Mouse (Mus musculus): ENCODE results near the gene 1700125H20Rik. TPM values are rescaled to one million over a fixed set of nuclear protein-coding genes. Genes with fewer than 3 reads are reported as not detected.

The 1700125H20Rik gene
- polyA plus RNA-seq, 1 experiment, result not detected

GRCm38 (mm10) chr11:85183284-85183779 is 13.1 kb downstream of the 1700125H20Rik start:
- WGBS, result 14% methylated on average over 13 of the region's 13 CpGs
- Histone ChIP-seq H3K4me3 (replicated peaks; ENCODE audit: extremely low read depth, low read depth, low read length) (peak overlapping the region; percentile 65), H3K4me1 (ENCODE audit: control insufficient read depth, insufficient read depth, low read length) (peaks cover 7% of the 10 kb centered on the region)
- TF ChIP-seq CTCF (IDR thresholded peaks at IDR 0.05; ENCODE audit: insufficient read depth, low read length), result no peak
- TF ChIP-seq POLR2A (IDR thresholded peaks at IDR 0.05; ENCODE audit: borderline replicate concordance, extremely low read depth, low read depth, low read length), result no peak
- DNase-seq, result no peak

DNA sequence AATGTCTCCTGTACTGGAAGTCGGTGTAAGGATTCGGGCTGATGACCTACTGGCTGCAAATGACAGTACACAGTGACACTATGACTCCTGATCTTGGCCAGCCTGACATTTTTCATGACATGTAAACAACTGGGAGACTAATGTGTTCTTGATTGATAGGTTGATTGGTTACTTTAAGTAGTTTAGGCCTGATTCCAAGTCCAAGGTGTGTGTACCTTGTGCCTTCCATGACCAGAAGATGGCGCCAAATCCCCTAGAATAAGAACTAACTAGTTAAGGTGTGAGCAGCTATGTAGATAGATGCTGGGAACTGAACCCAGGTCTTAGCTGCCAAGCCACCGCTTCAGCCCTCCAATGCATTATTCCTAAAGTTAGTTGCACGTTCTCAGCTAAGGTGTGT is 13.9 kb downstream of the 1700125H20Rik start:
- H3K4me1 ChIP-seq (ENCODE audit: control insufficient read depth, insufficient read depth, low read length), result peaks cover 7% of the 10 kb centered on the region

DNA sequence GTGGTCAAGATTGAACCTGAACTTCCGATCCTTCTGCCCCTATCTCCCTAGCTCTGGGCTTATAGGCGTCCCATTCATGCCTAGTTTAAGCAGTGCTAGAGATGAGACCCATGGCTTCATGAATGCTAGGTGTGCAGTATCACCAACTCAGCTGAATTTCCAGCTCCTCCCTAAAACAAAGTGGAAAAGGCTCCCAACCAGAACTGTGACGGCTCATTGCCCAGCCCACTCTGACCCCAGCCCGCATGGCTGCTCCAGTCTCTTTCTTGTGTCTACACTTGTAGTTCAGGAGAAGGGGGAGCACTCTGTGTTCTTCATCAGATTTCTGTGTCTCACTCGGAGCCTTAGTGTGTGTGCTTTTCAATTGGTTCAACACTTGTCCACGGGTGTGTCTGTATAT is 14.6 kb downstream of the 1700125H20Rik start:
- TF ChIP-seq POLR2A (IDR thresholded peaks at IDR 0.05; ENCODE audit: borderline replicate concordance, extremely low read depth, low read depth, low read length) (no peak), CTCF (IDR thresholded peaks at IDR 0.05; ENCODE audit: insufficient read depth, low read length) (no peak)
- no peak overlapping the region for H3K4me3 ChIP-seq (replicated peaks; ENCODE audit: extremely low read depth, low read depth, low read length)
- WGBS, result 79% methylated on average over 6 of the region's 6 CpGs
- peaks cover 7% of the 10 kb centered on the region for H3K4me1 ChIP-seq (ENCODE audit: control insufficient read depth, insufficient read depth, low read length)
- no peak for DNase-seq

More for the DNA sequence above, 13.9 kb downstream of the 1700125H20Rik start:
- DNase-seq, result peak; percentile 31
- TF ChIP-seq CTCF (IDR thresholded peaks at IDR 0.05; ENCODE audit: insufficient read depth, low read length) (peak; percentile 17; the same call in 1 of the 2 replicates), POLR2A (IDR thresholded peaks at IDR 0.05; ENCODE audit: borderline replicate concordance, extremely low read depth, low read depth, low read length) (no peak)
- WGBS, result 80% methylated on average over 5 of the region's 5 CpGs
- H3K4me3 ChIP-seq (replicated peaks; ENCODE audit: extremely low read depth, low read depth, low read length), result no peak overlapping the region

- WGBS, result 89% methylated on average over 4 of the region's 4 CpGs
These were observed 18.9 kb downstream of the 1700125H20Rik start for GRCm38 (mm10) chr11:85189110-85189509.

DNA sequence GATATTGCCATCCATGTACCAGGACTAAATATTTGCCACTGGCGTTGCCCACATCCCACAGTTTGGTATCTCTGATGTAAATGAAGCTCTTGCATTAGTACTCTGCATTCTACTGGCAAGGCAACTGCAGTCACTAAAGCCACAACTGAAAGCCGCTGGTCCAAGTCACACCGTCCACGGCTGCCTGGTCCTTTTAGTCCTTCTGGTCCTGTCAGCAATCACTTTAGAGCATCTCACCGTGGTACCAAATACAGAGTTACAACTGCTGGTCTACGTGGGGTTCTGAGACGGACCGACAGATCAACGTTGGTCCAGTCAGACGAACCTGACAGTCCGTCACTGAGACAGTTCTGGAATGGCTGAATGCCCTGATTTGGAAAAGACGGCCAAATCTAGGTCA is 20.5 kb downstream of the 1700125H20Rik start:
- DNase-seq, result no peak
- 93% methylated on average over 12 of the region's 12 CpGs for WGBS
- H3K4me1 ChIP-seq (ENCODE audit: control insufficient read depth, insufficient read depth, low read length), result no peaks in the 10 kb centered on the region
- no peak overlapping the region for H3K4me3 ChIP-seq (replicated peaks; ENCODE audit: extremely low read depth, low read depth, low read length)
- TF ChIP-seq CTCF (IDR thresholded peaks at IDR 0.05; ENCODE audit: insufficient read depth, low read length) (no peak), POLR2A (IDR thresholded peaks at IDR 0.05; ENCODE audit: borderline replicate concordance, extremely low read depth, low read depth, low read length) (no peak)

More at GRCm38 (mm10) chr11:85189110-85189509, 18.9 kb downstream of the 1700125H20Rik start:
- no peaks in the 10 kb centered on the region for H3K4me1 ChIP-seq (ENCODE audit: control insufficient read depth, insufficient read depth, low read length)
- H3K4me3 ChIP-seq (replicated peaks; ENCODE audit: extremely low read depth, low read depth, low read length), result no peak overlapping the region
- DNase-seq, result no peak
- TF ChIP-seq POLR2A (IDR thresholded peaks at IDR 0.05; ENCODE audit: borderline replicate concordance, extremely low read depth, low read depth, low read length) (no peak), CTCF (IDR thresholded peaks at IDR 0.05; ENCODE audit: insufficient read depth, low read length) (no peak)

GRCm38 (mm10) chr11:85194206-85194605 is 24.0 kb downstream of the 1700125H20Rik start:
- DNase-seq, result no peak

GRCm38 (mm10) chr11:85196046-85196445 is 25.8 kb downstream of the 1700125H20Rik start:
- no peak overlapping the region for H3K4me3 ChIP-seq (replicated peaks; ENCODE audit: extremely low read depth, low read depth, low read length)
- 81% methylated on average over 9 of the region's 9 CpGs for WGBS
- no peak for DNase-seq
- no peaks in the 10 kb centered on the region for H3K4me1 ChIP-seq (ENCODE audit: control insufficient read depth, insufficient read depth, low read length)
- TF ChIP-seq POLR2A (IDR thresholded peaks at IDR 0.05; ENCODE audit: borderline replicate concordance, extremely low read depth, low read depth, low read length) (no peak), CTCF (IDR thresholded peaks at IDR 0.05; ENCODE audit: insufficient read depth, low read length) (no peak)

More at GRCm38 (mm10) chr11:85194206-85194605, 24.0 kb downstream of the 1700125H20Rik start:
- Histone ChIP-seq H3K4me3 (replicated peaks; ENCODE audit: extremely low read depth, low read depth, low read length) (no peak overlapping the region), H3K4me1 (ENCODE audit: control insufficient read depth, insufficient read depth, low read length) (no peaks in the 10 kb centered on the region)
- TF ChIP-seq POLR2A (IDR thresholded peaks at IDR 0.05; ENCODE audit: borderline replicate concordance, extremely low read depth, low read depth, low read length), result no peak
- no peak for TF ChIP-seq CTCF (IDR thresholded peaks at IDR 0.05; ENCODE audit: insufficient read depth, low read length)
- WGBS, result 91% methylated on average over 11 of the region's 11 CpGs

DNA sequence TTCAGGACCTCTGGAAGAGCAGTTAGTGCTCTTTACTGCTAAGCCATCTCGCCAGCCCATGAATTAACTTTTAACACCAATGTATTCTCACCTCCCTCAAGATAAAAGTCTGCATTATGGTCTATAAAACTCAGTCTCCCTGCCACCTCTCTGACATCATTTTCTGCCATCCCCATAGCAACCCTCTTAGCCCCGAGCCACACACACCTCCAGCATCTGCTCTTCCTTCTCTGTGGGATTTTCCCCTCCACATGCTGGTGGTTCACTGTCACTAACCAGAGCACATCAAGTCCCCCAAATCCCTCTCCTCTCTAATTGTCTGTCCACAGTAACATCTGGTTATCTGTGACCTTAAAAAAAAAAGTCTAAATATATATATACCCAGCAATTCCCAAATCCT is 28.7 kb downstream of the 1700125H20Rik start:
- Histone ChIP-seq H3K4me3 (replicated peaks; ENCODE audit: extremely low read depth, low read depth, low read length) (no peak overlapping the region), H3K4me1 (ENCODE audit: control insufficient read depth, insufficient read depth, low read length) (no peaks in the 10 kb centered on the region)
- no peak for DNase-seq
- 80% methylated on average over 2 of the region's 2 CpGs for WGBS
- TF ChIP-seq CTCF (IDR thresholded peaks at IDR 0.05; ENCODE audit: insufficient read depth, low read length), result no peak
- TF ChIP-seq POLR2A (IDR thresholded peaks at IDR 0.05; ENCODE audit: borderline replicate concordance, extremely low read depth, low read depth, low read length), result no peak

GRCm38 (mm10) chr11:85206231-85206630 is 36.0 kb downstream of the 1700125H20Rik start:
- no peak for DNase-seq
- no peak overlapping the region for H3K4me3 ChIP-seq (replicated peaks; ENCODE audit: extremely low read depth, low read depth, low read length)
- H3K4me1 ChIP-seq (ENCODE audit: control insufficient read depth, insufficient read depth, low read length), result no peaks in the 10 kb centered on the region
- TF ChIP-seq CTCF (IDR thresholded peaks at IDR 0.05; ENCODE audit: insufficient read depth, low read length), result no peak
- TF ChIP-seq POLR2A (IDR thresholded peaks at IDR 0.05; ENCODE audit: borderline replicate concordance, extremely low read depth, low read depth, low read length), result no peak

GRCm38 (mm10) chr11:85211151-85211550 is 40.9 kb downstream of the 1700125H20Rik start:
- Histone ChIP-seq H3K4me1 (ENCODE audit: control insufficient read depth, insufficient read depth, low read length) (no peaks in the 10 kb centered on the region), H3K4me3 (replicated peaks; ENCODE audit: extremely low read depth, low read depth, low read length) (no peak overlapping the region)
- TF ChIP-seq CTCF (IDR thresholded peaks at IDR 0.05; ENCODE audit: insufficient read depth, low read length) (no peak), POLR2A (IDR thresholded peaks at IDR 0.05; ENCODE audit: borderline replicate concordance, extremely low read depth, low read depth, low read length) (no peak)
- no peak for DNase-seq
- WGBS, result 93% methylated on average over 2 of the region's 2 CpGs

All from lung, adult 2 months (tissue).